Mouse (Mus musculus): ENCODE results near the gene Lingo2. TPM values are rescaled to one million over a fixed set of nuclear protein-coding genes. Genes with fewer than 3 reads are reported as not detected.

The Lingo2 gene
- polyA plus RNA-seq, 1 experiment from 2014 or later, result 8.9 TPM

MicroRNAs encoded within 50 kb of the gene (microRNA counts, 519-probe panel; counts per million panel counts)
- microRNA mmu-miR-873 (not detected), microRNA mmu-miR-876-3p (not detected), microRNA mmu-miR-876-5p (not detected)

Small RNA genes lying within 50 kb of the gene (microRNA-seq; reads per million reads assigned to microRNA genes)
- gene Mir873a (not detected), gene Mir873b (not detected), gene Mir876 (not detected)

Measured in forebrain, embryonic 12.5 days (tissue).